Mouse (Mus musculus): Measurements from ENCODE around the gene Klhl30. TPM values are rescaled to one million over a fixed set of nuclear protein-coding genes. Genes with fewer than 3 reads are reported as not detected.
A peak's percentile ranks its signal among the peaks of the same experiment; 100 is the strongest.

Klhl30 gene
- polyA plus RNA-seq, 1 experiment: not detected

DNA sequence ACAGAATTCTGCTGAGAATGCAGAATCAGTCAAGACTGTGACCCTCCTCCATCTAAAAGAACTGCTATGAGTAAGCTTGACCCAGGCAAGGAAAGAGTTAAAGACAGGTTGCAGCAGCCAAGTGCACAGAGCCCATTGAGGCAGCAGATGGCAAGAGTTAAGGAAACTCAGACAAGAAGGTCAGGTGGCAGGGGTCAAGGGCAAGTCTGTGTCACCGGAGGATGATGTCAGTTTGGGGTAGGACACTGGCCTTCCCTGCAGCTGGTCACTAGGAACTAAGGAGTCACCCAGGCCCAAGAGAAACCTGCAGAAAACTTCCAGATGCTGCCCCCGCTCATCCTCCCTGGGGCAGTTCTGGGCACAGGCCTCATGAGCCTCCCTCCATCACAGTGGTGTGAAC, 26.2 kb upstream of the Klhl30 start:
- H3K36me3 ChIP-seq (replicated peaks; ENCODE audit: low read length): peaks cover 7% of the 10 kb centered on the region
- peaks cover 67% of the 10 kb centered on the region for H3K27me3 ChIP-seq (replicated peaks)
- TF ChIP-seq FLI1 (IDR thresholded peaks at IDR 0.05; ENCODE audit: low read length): no peak
- TF ChIP-seq GATA1 (IDR thresholded peaks at IDR 0.05; ENCODE audit: borderline replicate concordance, low read length): no peak
- no peaks in the 10 kb centered on the region for H3K9me3 ChIP-seq
- peaks cover 30% of the 10 kb centered on the region for H3K4me1 ChIP-seq
- no peak overlapping the region for H3K4me3 ChIP-seq (replicated peaks)

DNA sequence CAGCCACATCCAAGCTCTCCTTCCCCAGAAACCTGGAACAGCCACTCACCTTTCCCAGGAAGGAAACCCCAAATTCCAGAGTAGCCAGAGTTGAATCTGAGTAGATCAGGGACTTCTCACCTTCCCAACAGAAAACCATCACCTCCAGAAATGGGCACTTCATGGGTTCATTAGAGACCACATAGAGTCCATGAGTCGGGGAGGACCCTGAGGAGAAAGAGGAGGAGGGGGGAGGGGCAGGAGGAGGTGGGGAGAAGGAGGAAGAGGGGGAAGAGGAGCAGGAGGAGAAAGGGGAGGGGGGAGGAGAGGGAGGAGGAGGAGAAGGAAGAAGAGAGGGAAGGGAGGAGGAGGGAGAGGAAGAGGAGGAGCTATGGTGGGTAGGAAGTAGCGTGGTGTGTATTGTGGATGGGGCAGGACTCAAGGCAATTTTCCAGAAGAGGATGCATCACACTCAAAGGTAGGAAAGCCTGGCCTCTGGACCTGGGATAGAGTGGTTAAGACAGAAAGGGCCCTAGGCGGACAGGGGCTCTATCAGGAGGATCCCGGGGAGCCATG, 25.3 kb upstream of the Klhl30 start:
- H3K9me3 ChIP-seq: no peaks in the 10 kb centered on the region
- H3K36me3 ChIP-seq (replicated peaks; ENCODE audit: low read length): no peaks in the 10 kb centered on the region
- H3K4me1 ChIP-seq: peaks cover 30% of the 10 kb centered on the region
- H3K4me3 ChIP-seq (replicated peaks): no peak overlapping the region
- H3K27me3 ChIP-seq (replicated peaks): peaks cover 71% of the 10 kb centered on the region
- TF ChIP-seq FLI1 (IDR thresholded peaks at IDR 0.05; ENCODE audit: low read length) (no peak), GATA1 (IDR thresholded peaks at IDR 0.05; ENCODE audit: borderline replicate concordance, low read length) (no peak)

DNA sequence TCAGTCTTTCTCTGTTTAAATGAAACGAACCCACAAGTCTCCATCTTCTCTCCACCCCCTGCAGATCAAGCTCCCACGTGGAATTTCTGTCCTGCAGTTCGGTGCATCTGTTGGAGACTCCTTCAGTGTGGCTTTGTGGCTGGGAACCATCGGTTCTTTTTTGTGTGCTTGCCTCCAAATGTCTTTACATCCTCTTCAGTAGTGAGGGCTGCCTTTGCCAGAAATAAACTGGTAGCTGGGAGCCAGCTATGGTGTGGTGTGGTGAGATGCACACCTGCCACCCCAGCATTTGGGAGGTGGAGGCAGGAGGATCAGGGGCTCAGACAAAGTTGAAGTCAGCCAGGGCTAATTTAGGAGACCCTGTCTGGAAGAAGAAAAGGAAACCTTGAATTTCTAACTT, 18.7 kb upstream of the Klhl30 start:
- Histone ChIP-seq H3K4me3 (replicated peaks) (no peak overlapping the region), H3K9me3 (no peaks in the 10 kb centered on the region), H3K4me1 (peaks cover 39% of the 10 kb centered on the region), H3K36me3 (replicated peaks; ENCODE audit: low read length) (no peaks in the 10 kb centered on the region), H3K27me3 (replicated peaks) (peaks cover 74% of the 10 kb centered on the region)
- TF ChIP-seq FLI1 (IDR thresholded peaks at IDR 0.05; ENCODE audit: low read length) (no peak), GATA1 (IDR thresholded peaks at IDR 0.05; ENCODE audit: borderline replicate concordance, low read length) (no peak)

DNA sequence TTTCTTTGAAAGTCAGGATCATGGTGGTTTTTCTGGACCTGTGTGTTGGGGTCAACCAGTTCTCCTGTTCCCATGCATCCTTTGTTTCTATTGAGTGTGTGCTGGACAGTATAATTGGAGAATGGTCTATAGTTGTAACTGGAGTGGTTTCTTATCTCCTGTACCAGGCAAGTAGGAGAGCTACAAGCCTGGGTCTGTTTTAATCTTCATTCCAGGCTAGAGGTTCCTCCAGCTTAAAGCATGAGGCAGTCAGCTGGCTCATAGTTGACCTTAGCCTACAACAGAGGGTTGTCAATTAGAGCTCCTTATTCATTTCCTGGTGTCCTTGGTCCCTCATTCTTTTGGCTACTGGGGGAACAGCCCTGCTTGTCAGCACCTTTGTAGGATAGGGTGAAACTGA, 17.2 kb upstream of the Klhl30 start:
- peak overlapping the region; percentile 35 for H3K4me3 ChIP-seq (replicated peaks)
- H3K9me3 ChIP-seq: no peaks in the 10 kb centered on the region
- H3K27me3 ChIP-seq (replicated peaks): peaks cover 74% of the 10 kb centered on the region
- H3K4me1 ChIP-seq: peaks cover 52% of the 10 kb centered on the region
- H3K36me3 ChIP-seq (replicated peaks; ENCODE audit: low read length): no peaks in the 10 kb centered on the region
- TF ChIP-seq FLI1 (IDR thresholded peaks at IDR 0.05; ENCODE audit: low read length): no peak
- TF ChIP-seq GATA1 (IDR thresholded peaks at IDR 0.05; ENCODE audit: borderline replicate concordance, low read length): no peak

DNA sequence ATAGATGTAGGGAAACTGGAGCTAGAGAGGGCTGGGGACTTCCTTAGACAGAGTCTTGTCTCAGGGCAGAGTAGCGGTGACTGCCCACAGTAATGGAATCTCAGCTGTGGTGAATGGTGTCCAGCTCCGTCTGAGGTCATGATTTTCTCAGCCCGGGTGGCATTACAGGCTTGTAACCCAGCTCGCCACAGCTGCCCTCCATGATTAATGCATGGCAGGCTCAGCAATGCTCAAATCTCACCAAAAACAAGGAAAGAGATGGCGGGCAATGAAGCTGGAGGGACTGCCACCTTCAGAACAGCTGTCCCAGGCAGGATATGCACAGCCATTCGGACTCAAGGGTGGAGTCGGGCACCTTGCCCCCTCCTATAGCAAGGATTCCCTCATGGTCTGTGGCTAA, 13.5 kb upstream of the Klhl30 start:
- TF ChIP-seq GATA1 (IDR thresholded peaks at IDR 0.05; ENCODE audit: borderline replicate concordance, low read length): no peak
- TF ChIP-seq FLI1 (IDR thresholded peaks at IDR 0.05; ENCODE audit: low read length): no peak
- Histone ChIP-seq H3K4me1 (peaks cover 55% of the 10 kb centered on the region), H3K27me3 (replicated peaks) (peaks cover 84% of the 10 kb centered on the region), H3K9me3 (no peaks in the 10 kb centered on the region), H3K36me3 (replicated peaks; ENCODE audit: low read length) (no peaks in the 10 kb centered on the region), H3K4me3 (replicated peaks) (no peak overlapping the region)

DNA sequence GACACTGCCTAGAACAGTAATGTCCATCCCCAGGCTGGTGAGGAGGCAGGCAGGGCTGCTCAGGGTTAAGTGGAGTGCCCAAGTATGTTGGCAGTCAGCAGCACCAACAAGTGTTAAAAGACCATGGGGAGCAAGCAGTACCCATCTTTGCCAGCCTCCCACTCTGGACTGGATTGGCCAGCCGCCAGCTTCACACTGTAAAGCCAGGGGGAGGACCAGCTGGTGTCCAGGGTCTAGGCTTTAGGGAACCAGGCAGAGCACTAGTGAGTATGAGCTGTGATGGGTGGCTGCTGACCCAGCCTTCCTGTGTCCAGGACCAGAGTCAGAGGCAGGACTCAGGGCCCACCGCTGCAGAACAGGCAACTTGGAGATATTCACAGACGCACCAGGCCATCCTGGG, 6.8 kb upstream of the Klhl30 start:
- Histone ChIP-seq H3K4me1 (peaks cover 21% of the 10 kb centered on the region; the same call in 1 of the 2 replicates), H3K36me3 (replicated peaks; ENCODE audit: low read length) (no peaks in the 10 kb centered on the region), H3K4me3 (replicated peaks) (no peak overlapping the region), H3K27me3 (replicated peaks) (peaks cover 96% of the 10 kb centered on the region), H3K9me3 (no peaks in the 10 kb centered on the region)
- TF ChIP-seq FLI1 (IDR thresholded peaks at IDR 0.05; ENCODE audit: low read length) (no peak), GATA1 (IDR thresholded peaks at IDR 0.05; ENCODE audit: borderline replicate concordance, low read length) (no peak)

DNA sequence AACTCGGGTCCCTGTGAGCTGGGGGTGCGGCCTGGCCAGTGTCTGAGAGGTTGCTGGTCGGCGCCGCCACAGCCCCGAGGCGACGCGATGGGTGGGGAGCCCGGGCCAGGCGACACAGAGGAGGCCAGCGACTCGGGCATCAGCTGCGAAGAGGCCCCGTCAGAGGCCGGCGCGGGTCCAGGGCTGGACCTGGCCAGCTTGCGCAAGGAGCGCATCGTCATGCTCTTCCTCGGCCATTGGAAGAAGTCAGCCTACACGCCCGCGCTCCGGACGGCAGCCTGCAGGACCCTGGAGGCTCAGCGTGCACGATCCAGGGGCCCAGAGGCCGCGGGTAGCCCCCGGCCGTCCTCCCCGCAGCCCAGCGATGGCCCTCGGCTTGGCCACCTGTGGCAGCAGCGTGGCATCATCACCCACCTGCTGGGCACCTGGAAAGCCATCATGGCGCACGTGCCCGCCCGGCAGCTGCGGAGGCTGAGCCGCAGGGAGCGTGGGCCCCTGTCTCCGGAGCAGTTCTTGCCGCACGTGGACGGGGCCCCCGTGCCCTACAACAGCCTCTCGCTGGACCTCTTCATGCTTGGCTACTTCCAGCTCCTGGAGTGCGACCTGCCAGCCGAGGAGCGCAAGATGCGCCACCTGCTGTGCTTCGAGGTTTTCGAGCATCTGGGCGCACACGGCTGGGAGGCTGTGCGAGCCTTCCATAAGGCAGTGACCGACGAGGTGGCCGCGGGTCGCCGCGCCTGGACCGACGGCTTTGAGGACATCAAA, 5.7 kb upstream of the Klhl30 start:
- Histone ChIP-seq H3K9me3 (no peaks in the 10 kb centered on the region), H3K4me3 (replicated peaks) (no peak overlapping the region), H3K27me3 (replicated peaks) (peaks cover 89% of the 10 kb centered on the region), H3K4me1 (peaks cover 21% of the 10 kb centered on the region; the same call in 1 of the 2 replicates), H3K36me3 (replicated peaks; ENCODE audit: low read length) (no peaks in the 10 kb centered on the region)
- no peak for TF ChIP-seq GATA1 (IDR thresholded peaks at IDR 0.05; ENCODE audit: borderline replicate concordance, low read length)
- no peak for TF ChIP-seq FLI1 (IDR thresholded peaks at IDR 0.05; ENCODE audit: low read length)

DNA sequence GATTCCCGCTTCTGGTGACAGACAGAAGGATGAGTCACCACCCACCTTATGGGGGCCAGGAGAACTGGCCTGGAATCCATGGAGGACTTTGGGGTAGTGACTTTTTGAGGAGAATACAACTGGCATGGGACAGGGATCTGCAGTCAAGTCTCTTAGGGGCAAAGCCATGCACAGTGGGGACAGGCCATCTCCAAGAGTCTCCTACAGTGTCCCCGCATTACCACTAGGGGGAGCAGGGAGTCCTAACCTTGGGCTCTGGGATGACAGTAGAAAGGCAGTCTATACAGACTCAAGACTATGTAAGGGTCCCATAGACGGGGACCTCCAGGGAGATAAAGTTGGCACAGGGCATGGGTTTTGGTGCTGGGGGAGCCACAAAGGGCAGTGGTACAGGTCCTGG, 3.9 kb upstream of the Klhl30 start:
- no peak for TF ChIP-seq GATA1 (IDR thresholded peaks at IDR 0.05; ENCODE audit: borderline replicate concordance, low read length)
- H3K27me3 ChIP-seq (replicated peaks): peaks cover 86% of the 10 kb centered on the region
- peaks cover 32% of the 10 kb centered on the region for H3K4me1 ChIP-seq
- no peaks in the 10 kb centered on the region for H3K9me3 ChIP-seq
- H3K4me3 ChIP-seq (replicated peaks): no peak overlapping the region
- H3K36me3 ChIP-seq (replicated peaks; ENCODE audit: low read length): no peaks in the 10 kb centered on the region

DNA sequence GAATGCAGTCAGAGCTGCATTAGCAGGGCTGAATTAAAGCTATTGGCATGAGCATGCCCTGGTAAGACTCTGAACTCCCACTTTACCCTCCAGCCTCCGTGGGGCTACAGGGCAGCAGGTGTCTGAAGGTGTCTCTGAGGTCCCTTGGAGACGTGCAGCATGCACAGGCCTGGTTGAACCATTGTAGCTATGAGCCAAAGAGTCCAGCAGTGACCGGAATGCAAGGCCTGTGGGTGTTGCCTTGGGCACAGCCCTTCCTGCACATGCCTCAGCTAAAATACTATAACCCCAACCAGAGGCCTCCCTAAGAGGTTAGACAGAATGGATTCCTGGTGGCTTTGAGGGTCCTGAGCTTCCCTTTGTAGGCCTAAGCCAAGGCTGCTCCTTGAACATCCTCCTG, 433 bp downstream of the Klhl30 start:
- Histone ChIP-seq H3K36me3 (replicated peaks; ENCODE audit: low read length) (no peaks in the 10 kb centered on the region), H3K27me3 (replicated peaks) (peaks cover 78% of the 10 kb centered on the region), H3K4me3 (replicated peaks) (no peak overlapping the region), H3K4me1 (peaks cover 14% of the 10 kb centered on the region), H3K9me3 (no peaks in the 10 kb centered on the region)
- no peak for TF ChIP-seq GATA1 (IDR thresholded peaks at IDR 0.05; ENCODE audit: borderline replicate concordance, low read length)
- no peak for TF ChIP-seq FLI1 (IDR thresholded peaks at IDR 0.05; ENCODE audit: low read length)

DNA sequence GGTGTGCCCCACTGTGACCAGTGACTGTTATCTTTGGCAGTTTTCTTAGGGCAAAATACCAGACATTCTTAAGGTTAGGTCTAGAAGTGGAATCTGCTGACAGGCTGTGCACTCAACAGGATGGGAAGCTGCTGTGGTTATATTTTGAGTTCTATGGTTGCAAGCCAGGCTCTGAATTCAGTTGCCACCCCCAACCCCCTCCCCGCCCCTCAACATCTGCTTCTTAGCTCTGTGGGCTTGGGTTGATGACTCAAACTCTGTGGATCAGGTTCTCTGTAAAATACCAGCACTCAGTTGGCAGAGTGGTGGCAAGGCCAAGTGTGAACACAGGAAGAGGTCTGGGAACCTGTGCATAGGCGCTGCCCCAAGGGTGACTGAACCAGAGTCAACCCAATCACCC, 1.5 kb downstream of the Klhl30 start:
- no peaks in the 10 kb centered on the region for H3K9me3 ChIP-seq
- H3K4me1 ChIP-seq: peaks cover 14% of the 10 kb centered on the region
- no peaks in the 10 kb centered on the region for H3K36me3 ChIP-seq (replicated peaks; ENCODE audit: low read length)
- peaks cover 78% of the 10 kb centered on the region for H3K27me3 ChIP-seq (replicated peaks)
- no peak overlapping the region for H3K4me3 ChIP-seq (replicated peaks)
- TF ChIP-seq FLI1 (IDR thresholded peaks at IDR 0.05; ENCODE audit: low read length) (no peak), GATA1 (IDR thresholded peaks at IDR 0.05; ENCODE audit: borderline replicate concordance, low read length) (no peak)
